11 mouse cellular contexts compared by ENCODE assay signal in genomic region chr12:111851745-111852144, GRCm38 (mm10). TPM values are rescaled to one million over a fixed set of nuclear protein-coding genes. Genes with fewer than 3 reads are reported as not detected.
A peak's percentile ranks its signal among the peaks of the same experiment; 100 is the strongest.
DNase-seq lines count a peak whose midpoint lies in the region; ATAC-seq and TF ChIP-seq lines count a peak whose summit lies in the region.
"Had no signal": no experiment of that assay in that cellular context is flagged by ENCODE, and none has a peak within 500 bp of the region (broad histone marks: within the 10 kb centered on the region; RNA-seq: fewer than 3 reads in every experiment).

No protein-coding gene starts in this region.

- no peak for TF ChIP-seq CTCF in stomach, postnatal 0 days (IDR thresholded peaks at IDR 0.05; ENCODE audit: low read depth)

- H3K27me3 ChIP-seq in midbrain, embryonic 11.5 days (ENCODE audit: control insufficient read depth, insufficient read depth, low read length): no peaks in the 10 kb centered on the region
- no peaks in the 10 kb centered on the region for H3K27me3 ChIP-seq in midbrain, embryonic 15.5 days (replicated peaks)
- H3K27me3 ChIP-seq in midbrain, embryonic 16.5 days (ENCODE audit: control insufficient read depth, insufficient read depth, low read depth, low read length): no peaks in the 10 kb centered on the region
- no peaks in the 10 kb centered on the region for H3K27me3 ChIP-seq in stomach, postnatal 0 days (ENCODE audit: control insufficient read depth, insufficient read depth, low read length)
- no peaks in the 10 kb centered on the region for H3K27me3 ChIP-seq in kidney, embryonic 16.5 days (ENCODE audit: insufficient read depth, low read length)
- H3K27me3 ChIP-seq: limb, embryonic 12.5 days had no signal

- ATAC-seq in midbrain, embryonic 11.5 days (ENCODE audit: low FRiP score): no peak
- no peak for ATAC-seq in midbrain, embryonic 15.5 days (replicated peaks)
- no peak for ATAC-seq in midbrain, embryonic 16.5 days
- ATAC-seq in stomach, postnatal 0 days (ENCODE audit: low FRiP score, low TSS enrichment): no peak
- ATAC-seq in kidney, embryonic 16.5 days (ENCODE audit: low FRiP score, low TSS enrichment): no peak

- no peak overlapping the region for H3K9ac ChIP-seq in midbrain, embryonic 11.5 days (ENCODE audit: low read length)
- no peak overlapping the region for H3K9ac ChIP-seq in midbrain, embryonic 15.5 days
- no peak overlapping the region for H3K9ac ChIP-seq in midbrain, embryonic 16.5 days (ENCODE audit: low read depth, low read length)
- H3K9ac ChIP-seq in stomach, postnatal 0 days (ENCODE audit: low read length): no peak overlapping the region
- H3K9ac ChIP-seq in kidney, embryonic 16.5 days (replicated peaks; ENCODE audit: low read length): no peak overlapping the region
- H3K9ac ChIP-seq: limb, embryonic 12.5 days had no signal

- no peaks in the 10 kb centered on the region for H3K4me1 ChIP-seq in midbrain, embryonic 11.5 days (ENCODE audit: control insufficient read depth, insufficient read depth, low read length)
- H3K4me1 ChIP-seq in midbrain, embryonic 15.5 days: 0 out of 2 replicates have a peak, but pooled peaks cover 3% of the 10 kb centered on the region
- H3K4me1 ChIP-seq in midbrain, embryonic 16.5 days (ENCODE audit: control insufficient read depth, insufficient read depth, low read length): no peaks in the 10 kb centered on the region
- no peaks in the 10 kb centered on the region for H3K4me1 ChIP-seq in stomach, postnatal 0 days (replicated peaks; ENCODE audit: control insufficient read depth, insufficient read depth)
- H3K4me1 ChIP-seq in kidney, embryonic 16.5 days (ENCODE audit: insufficient read depth, low read length): 0 out of 2 replicates have a peak, but pooled peaks cover 2% of the 10 kb centered on the region

- no peak overlapping the region for H3K4me2 ChIP-seq in midbrain, embryonic 11.5 days
- H3K4me2 ChIP-seq in midbrain, embryonic 15.5 days: no peak overlapping the region
- H3K4me2 ChIP-seq in midbrain, embryonic 16.5 days (ENCODE audit: low read length): no peak overlapping the region
- H3K4me2 ChIP-seq in stomach, postnatal 0 days (replicated peaks; ENCODE audit: low read depth): no peak overlapping the region
- H3K4me2 ChIP-seq in kidney, embryonic 16.5 days (replicated peaks; ENCODE audit: low read depth, low read length): no peak overlapping the region
- H3K4me2 ChIP-seq: limb, embryonic 12.5 days had no signal

- no peak for TF ChIP-seq EP300 in stomach, postnatal 0 days (optimal IDR thresholded peaks at IDR 0.05)

- no peak overlapping the region for H3K4me3 ChIP-seq in midbrain, embryonic 11.5 days (ENCODE audit: low read depth, low read length)
- H3K4me3 ChIP-seq in midbrain, embryonic 15.5 days: no peak overlapping the region
- no peak overlapping the region for H3K4me3 ChIP-seq in midbrain, embryonic 16.5 days (ENCODE audit: low read depth, low read length)
- no peak overlapping the region for H3K4me3 ChIP-seq in stomach, postnatal 0 days (ENCODE audit: low read depth, low read length)
- H3K4me3 ChIP-seq in kidney, embryonic 16.5 days (ENCODE audit: low read length): no peak overlapping the region
- H3K4me3 ChIP-seq: limb, embryonic 12.5 days had no signal

- H3K27ac ChIP-seq in midbrain, embryonic 11.5 days (ENCODE audit: low read depth, low read length): no peak overlapping the region
- H3K27ac ChIP-seq in midbrain, embryonic 15.5 days: no peak overlapping the region
- 0 out of 2 replicates have a peak overlapping the region, but pooled peaks have one; percentile 18 for H3K27ac ChIP-seq in midbrain, embryonic 16.5 days (ENCODE audit: low read length)
- H3K27ac ChIP-seq in stomach, postnatal 0 days (replicated peaks): no peak overlapping the region
- H3K27ac ChIP-seq in kidney, embryonic 16.5 days (ENCODE audit: low read length): no peak overlapping the region
- H3K27ac ChIP-seq: limb, embryonic 12.5 days had no signal

- 80% methylated on average over 5 of the region's 5 CpGs for WGBS in midbrain, embryonic 11.5 days
- WGBS in midbrain, embryonic 15.5 days: 69% methylated on average over 5 of the region's 5 CpGs
- WGBS in midbrain, embryonic 16.5 days: 68% methylated on average over 5 of the region's 5 CpGs
- WGBS in stomach, postnatal 0 days: 72% methylated on average over 5 of the region's 5 CpGs
- WGBS in kidney, embryonic 16.5 days: 77% methylated on average over 5 of the region's 5 CpGs

- H3K9me3 ChIP-seq in midbrain, embryonic 11.5 days (ENCODE audit: control insufficient read depth, low read length): no peaks in the 10 kb centered on the region
- no peaks in the 10 kb centered on the region for H3K9me3 ChIP-seq in midbrain, embryonic 15.5 days
- H3K9me3 ChIP-seq in midbrain, embryonic 16.5 days (replicated peaks; ENCODE audit: control insufficient read depth, low read length, poor library complexity, severe bottlenecking): no peaks in the 10 kb centered on the region
- H3K9me3 ChIP-seq in stomach, postnatal 0 days (ENCODE audit: control insufficient read depth, low read length): no peaks in the 10 kb centered on the region
- H3K9me3 ChIP-seq in kidney, embryonic 16.5 days (ENCODE audit: low read length): no peaks in the 10 kb centered on the region
- H3K9me3 ChIP-seq: limb, embryonic 12.5 days had no signal

- H3K36me3 ChIP-seq in midbrain, embryonic 11.5 days (ENCODE audit: control insufficient read depth, insufficient read depth, low read length): no peaks in the 10 kb centered on the region
- no peaks in the 10 kb centered on the region for H3K36me3 ChIP-seq in midbrain, embryonic 15.5 days (replicated peaks)
- H3K36me3 ChIP-seq in midbrain, embryonic 16.5 days (ENCODE audit: control insufficient read depth, insufficient read depth, low read length): no peaks in the 10 kb centered on the region
- H3K36me3 ChIP-seq in stomach, postnatal 0 days (ENCODE audit: control insufficient read depth, insufficient read depth, low read length): no peaks in the 10 kb centered on the region
- H3K36me3 ChIP-seq in kidney, embryonic 16.5 days (ENCODE audit: insufficient read depth, low read length): peaks cover 9% of the 10 kb centered on the region; the same call in 1 of the 2 replicates
- H3K36me3 ChIP-seq: limb, embryonic 12.5 days had no signal

- DNase-seq in cerebellum, postnatal 10 days: peak; percentile 57
- no peak for DNase-seq in cerebellum, adult 11 months
- DNase-seq in midbrain, embryonic 11.5 days (ENCODE audit: low spot score, missing footprints): peak; percentile 81
- DNase-seq in stomach, postnatal 0 days (ENCODE audit: low spot score): no peak
- no peak for DNase-seq in frontal cortex, postnatal 14 days (ENCODE audit: low spot score in 2 of 2)
- DNase-seq: cerebellum, postnatal 36 days; lung, adult 2 months had no signal

RNA-seq across cellular contexts. Expression of gene Zfyve21, which starts 37.8 kb away (rescaled TPM):
- 63.7 and 64.1 TPM in 2 replicates for polyA plus RNA-seq in midbrain, embryonic 11.5 days (2014; fragmentation: Nextera tagmentation; extraction: Ambion mirVana)
- polyA plus RNA-seq in midbrain, embryonic 15.5 days (2015; fragmentation: Nextera tagmentation; extraction: Ambion mirVana): 32.3 and 39.5 TPM in 2 replicates
- polyA plus RNA-seq in midbrain, embryonic 16.5 days (2015; fragmentation: Nextera tagmentation; extraction: Ambion mirVana): 32.1 and 35.1 TPM in 2 replicates
- polyA plus RNA-seq in stomach, postnatal 0 days (2015; fragmentation: Nextera tagmentation; extraction: Ambion mirVana): 72.0 and 72.4 TPM in 2 replicates
- 133 and 159 TPM in 2 replicates for polyA plus RNA-seq in kidney, embryonic 16.5 days (2015; fragmentation: Nextera tagmentation; extraction: Ambion mirVana)

RNA-seq across cellular contexts. Expression of gene Xrcc3, which starts 38.1 kb away (rescaled TPM):
- polyA plus RNA-seq in midbrain, embryonic 11.5 days (2014; fragmentation: Nextera tagmentation; extraction: Ambion mirVana): 11.1 and 12.6 TPM in 2 replicates
- polyA plus RNA-seq in midbrain, embryonic 15.5 days (2015; fragmentation: Nextera tagmentation; extraction: Ambion mirVana): 2.9 and 3.1 TPM in 2 replicates
- 2.0 and 2.1 TPM in 2 replicates for polyA plus RNA-seq in midbrain, embryonic 16.5 days (2015; fragmentation: Nextera tagmentation; extraction: Ambion mirVana)
- 1.8 and 3.2 TPM in 2 replicates for polyA plus RNA-seq in stomach, postnatal 0 days (2015; fragmentation: Nextera tagmentation; extraction: Ambion mirVana)
- polyA plus RNA-seq in kidney, embryonic 16.5 days (2015; fragmentation: Nextera tagmentation; extraction: Ambion mirVana): 12.4 and 16.1 TPM in 2 replicates

RNA-seq across cellular contexts. Expression of gene Ppp1r13b, which starts 56.2 kb away (rescaled TPM):
- polyA plus RNA-seq in midbrain, embryonic 11.5 days (2014; fragmentation: Nextera tagmentation; extraction: Ambion mirVana): 4.9 and 6.3 TPM in 2 replicates
- polyA plus RNA-seq in midbrain, embryonic 15.5 days (2015; fragmentation: Nextera tagmentation; extraction: Ambion mirVana): 40.4 and 41.8 TPM in 2 replicates
- 37.9 and 42.9 TPM in 2 replicates for polyA plus RNA-seq in midbrain, embryonic 16.5 days (2015; fragmentation: Nextera tagmentation; extraction: Ambion mirVana)
- 18.9 and 21.5 TPM in 2 replicates for polyA plus RNA-seq in stomach, postnatal 0 days (2015; fragmentation: Nextera tagmentation; extraction: Ambion mirVana)
- 7.4 and 14.7 TPM in 2 replicates for polyA plus RNA-seq in kidney, embryonic 16.5 days (2015; fragmentation: Nextera tagmentation; extraction: Ambion mirVana)

Comparison
In these comparisons a context has a peak if more than half of its experiments do, and no peak if none do; other contexts are left out.
1. DNase-seq: peak in cerebellum, postnatal 10 days (2 of 2) and midbrain, embryonic 11.5 days (single experiment); none in cerebellum, adult 11 months (single experiment), stomach, postnatal 0 days (single experiment) and frontal cortex, postnatal 14 days (0 of 2).